Mouse (Mus musculus): ENCODE results near the gene Trp53bp2. TPM values are rescaled to one million over a fixed set of nuclear protein-coding genes. Genes with fewer than 3 reads are reported as not detected.
A peak's percentile ranks its signal among the peaks of the same experiment; 100 is the strongest.

Trp53bp2 gene
- total RNA-seq, 2 experiments from 2014 or later: 19.9 to 20.2 TPM

GRCm38 (mm10) chr1:182408243-182408642, 729 bp upstream of the Trp53bp2 start:
- DNase-seq: no peak

GRCm38 (mm10) chr1:182409401-182410173, 615 bp downstream of the Trp53bp2 start:
- DNase-seq: peak; percentile 62 to 71

GRCm38 (mm10) chr1:182412586-182413270, 3.8 kb downstream of the Trp53bp2 start:
- DNase-seq: no peak

GRCm38 (mm10) chr1:182419481-182419880, 10.5 kb downstream of the Trp53bp2 start:
- no peak for DNase-seq

GRCm38 (mm10) chr1:182424274-182424673, 15.3 kb downstream of the Trp53bp2 start:
- DNase-seq: no peak

GRCm38 (mm10) chr1:182425176-182425575, 16.2 kb downstream of the Trp53bp2 start:
- DNase-seq: no peak

- DNase-seq: no peak
These were observed 17.5 kb downstream of the Trp53bp2 start for GRCm38 (mm10) chr1:182426444-182426843.

- DNase-seq: peak; percentile 45 to 55
These were observed 18.5 kb downstream of the Trp53bp2 start for GRCm38 (mm10) chr1:182427426-182427825.

GRCm38 (mm10) chr1:182429826-182430225, 20.9 kb downstream of the Trp53bp2 start:
- DNase-seq: no peak

- DNase-seq: no peak
These were observed 21.7 kb downstream of the Trp53bp2 start for GRCm38 (mm10) chr1:182430676-182431075.

- DNase-seq: no peak
These were observed 23.1 kb downstream of the Trp53bp2 start for GRCm38 (mm10) chr1:182432059-182432458.

- DNase-seq: no peak
These were observed 27.8 kb downstream of the Trp53bp2 start for GRCm38 (mm10) chr1:182436746-182437145.

GRCm38 (mm10) chr1:182439546-182440222, 30.7 kb downstream of the Trp53bp2 start:
- DNase-seq: peak; percentile 61 to 79

GRCm38 (mm10) chr1:182441791-182442473, 33.0 kb downstream of the Trp53bp2 start:
- no peak for DNase-seq

GRCm38 (mm10) chr1:182444116-182444515, 35.1 kb downstream of the Trp53bp2 start:
- no peak for DNase-seq

GRCm38 (mm10) chr1:182448276-182449035, 39.5 kb downstream of the Trp53bp2 start:
- DNase-seq: no peak

GRCm38 (mm10) chr1:182452473-182452872, 43.5 kb downstream of the Trp53bp2 start:
- no peak for DNase-seq

GRCm38 (mm10) chr1:182455080-182455479, 46.1 kb downstream of the Trp53bp2 start:
- DNase-seq: no peak

- no peak for DNase-seq
These were observed 49.6 kb downstream of the Trp53bp2 start for GRCm38 (mm10) chr1:182458556-182458955.

- DNase-seq: no peak
These were observed 50.5 kb downstream of the Trp53bp2 start for GRCm38 (mm10) chr1:182459436-182459835.
